Mouse (Mus musculus) left cerebral cortex, adult 2 months (tissue): ENCODE measurements around the gene Haus6. TPM values are rescaled to one million over a fixed set of nuclear protein-coding genes. Genes with fewer than 3 reads are reported as not detected.

ENCODE experiments used
- DNase-seq, 2 experiments: peaks; one replicate each; pipeline ENCODE4 v3.0.0; 2021 to 2022; ENCODE audit warnings: low spot score in 2 of 2, mixed read lengths in 1 of 2; ENCODE audit errors: extremely low spot score in 1 of 2
- H3K27ac ChIP-seq: fragments of 200-600 bp; 2 replicates; pipeline ENCODE4 v1.8.1; 2022
- H3K4me3 ChIP-seq: fragments of 200-600 bp; 2 replicates; pipeline ENCODE4 v1.8.1; 2022
- CTCF ChIP-seq: fragments of 200-600 bp; IDR thresholded peaks from 2 replicates; pipeline ENCODE4 v1.8.1; 2022; ENCODE audit warnings: antibody characterized with exemption, mild to moderate bottlenecking, moderate library complexity
- intact Hi-C: fragments of 180-260 bp; cut with DNase I; formaldehyde crosslinking; loops from one replicate; pipeline ENCODE4 v1.15.1; 2025
- total RNA-seq, 2 experiments: library from RNA; stranded (reverse); gene quantifications; 2 replicates each; pipeline ENCODE4 v1.2.3; 2021

Haus6 gene
- total RNA-seq, 2 experiments from 2014 or later = 9.5 to 10.0 TPM

GRCm38 (mm10) chr4:86529161-86529560, 82.7 kb downstream of the Haus6 start:
- Histone ChIP-seq H3K27ac (no peak overlapping the region), H3K4me3 (no peak overlapping the region)
- no peak for DNase-seq
- intact Hi-C loops = no loop called here
- no peak for TF ChIP-seq CTCF

Other genes starting within 250 kb of the Haus6 start
- gene Saxo1, start 53.7 kb downstream of the Haus6 start, total RNA-seq = not detected
- 100 to 1,000 TPM; 130 to 147 TPM for gene Rraga, start 36.4 kb downstream of the Haus6 start, total RNA-seq
- 10 to 100 TPM in 1 of 2 experiments, 1 to 10 TPM in 1; 7.7 to 11.3 TPM for gene Plin2, start 58.0 kb upstream of the Haus6 start, total RNA-seq
- 10 to 100 TPM in 1 of 2 experiments, 1 to 10 TPM in 1; 9.6 to 12.2 TPM for gene Dennd4c, start 136.5 kb upstream of the Haus6 start, total RNA-seq
- 100 to 1,000 TPM; 381 to 396 TPM for gene Rps6, start 245.4 kb upstream of the Haus6 start, total RNA-seq